Mouse (Mus musculus): Measurements from ENCODE around the gene Ncoa5. TPM values are rescaled to one million over a fixed set of nuclear protein-coding genes. Genes with fewer than 3 reads are reported as not detected.

Ncoa5 gene
- total and polyA plus RNA-seq, 2 experiments from 2014 or later = 65.5 to 74.5 TPM

DNA sequence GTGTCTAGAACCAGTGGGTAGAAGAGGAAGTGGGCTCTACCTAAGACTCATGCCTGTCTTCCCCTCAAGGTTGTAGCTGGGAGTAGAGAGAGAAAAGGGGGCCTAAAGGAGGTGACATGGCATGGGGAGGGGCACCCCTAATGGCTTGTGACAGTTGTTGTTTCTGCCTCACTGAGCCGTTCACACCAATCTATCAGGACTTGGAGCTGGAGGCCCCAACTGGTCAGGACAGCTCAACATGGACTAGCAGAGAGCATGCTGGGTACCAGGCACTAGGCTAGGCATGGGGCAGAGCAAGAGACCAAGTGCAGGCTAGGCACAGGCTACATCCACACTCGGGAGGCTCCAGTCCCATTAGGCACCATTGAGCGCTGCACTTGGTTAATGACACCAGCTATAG, 43.6 kb downstream of the Ncoa5 start:
- Histone ChIP-seq H3K4me3 (ENCODE audit: low read depth, low read length) (no peak overlapping the region), H3K9me3 (ENCODE audit: low read length) (no peaks in the 10 kb centered on the region), H3K4me2 (ENCODE audit: low read depth, low read length, poor library complexity, severe bottlenecking) (no peak overlapping the region), H3K27me3 (ENCODE audit: insufficient read depth, low read length) (no peaks in the 10 kb centered on the region), H3K9ac (replicated peaks; ENCODE audit: low read length, poor library complexity, severe bottlenecking) (0 out of 2 replicates have a peak overlapping the region, but pooled peaks have one; percentile 5), H3K36me3 (ENCODE audit: insufficient read depth, low read length) (peaks cover 39% of the 10 kb centered on the region), H3K27ac (ENCODE audit: low read depth, low read length) (no peak overlapping the region), H3K4me1 (ENCODE audit: insufficient read depth, low read length) (no peaks in the 10 kb centered on the region)
- WGBS = 85% methylated on average over 3 of the region's 3 CpGs
- ATAC-seq (ENCODE audit: low FRiP score) (no peak), DNase-seq (ENCODE audit: low spot score) (no peak)
- TF ChIP-seq CTCF (IDR thresholded peaks at IDR 0.05) = no peak

- WGBS = 62% methylated on average over 13 of the region's 13 CpGs
- H3K36me3 ChIP-seq (ENCODE audit: insufficient read depth, low read length) = peaks cover 40% of the 10 kb centered on the region
- no peak overlapping the region for H3K4me3 ChIP-seq (ENCODE audit: low read depth, low read length)
- H3K4me2 ChIP-seq (ENCODE audit: low read depth, low read length, poor library complexity, severe bottlenecking) = no peak overlapping the region
- no peak for ATAC-seq (ENCODE audit: low FRiP score)
- H3K9me3 ChIP-seq (ENCODE audit: low read length) = no peaks in the 10 kb centered on the region
- DNase-seq (ENCODE audit: low spot score) = no peak
- H3K27me3 ChIP-seq (ENCODE audit: insufficient read depth, low read length) = no peaks in the 10 kb centered on the region
- H3K27ac ChIP-seq (ENCODE audit: low read depth, low read length) = no peak overlapping the region
- TF ChIP-seq CTCF (IDR thresholded peaks at IDR 0.05) = no peak
- H3K4me1 ChIP-seq (ENCODE audit: insufficient read depth, low read length) = no peaks in the 10 kb centered on the region
- no peak overlapping the region for H3K9ac ChIP-seq (replicated peaks; ENCODE audit: low read length, poor library complexity, severe bottlenecking)
Measured at GRCm38 (mm10) chr2:164988777-164989176, 45.9 kb downstream of the Ncoa5 start.

DNA sequence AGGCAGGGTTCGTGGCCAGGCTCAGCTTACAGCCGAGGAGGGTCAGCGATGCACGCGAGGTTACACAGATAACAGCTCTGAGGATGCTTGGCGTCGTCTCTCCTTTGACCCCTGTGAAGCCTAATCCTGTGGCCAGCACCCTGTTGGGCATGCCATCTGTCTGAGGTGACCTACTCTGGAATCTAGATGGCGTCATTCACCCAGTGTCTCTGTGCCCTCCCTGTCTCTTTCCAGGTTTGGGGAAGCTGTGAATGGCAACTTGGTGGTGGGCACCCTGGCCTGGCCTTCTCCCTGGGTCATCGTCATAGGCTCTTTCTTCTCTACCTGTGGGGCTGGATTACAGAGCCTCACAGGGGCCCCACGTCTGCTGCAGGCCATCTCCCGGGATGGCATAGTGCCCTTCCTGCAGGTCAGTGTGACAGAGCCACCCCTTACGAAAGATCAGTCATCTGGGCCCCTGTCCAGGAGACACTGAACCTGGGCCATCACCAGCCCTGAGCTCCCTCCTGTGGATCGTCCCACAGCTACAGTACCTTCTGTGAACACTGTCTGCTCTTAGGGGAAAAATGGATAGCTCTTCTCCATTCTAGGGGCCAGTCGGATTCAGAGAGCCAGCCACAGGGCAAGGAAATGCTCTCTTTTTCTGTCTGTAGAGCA, 48.2 kb downstream of the Ncoa5 start:
- H3K27ac ChIP-seq (ENCODE audit: low read depth, low read length) = no peak overlapping the region
- no peak for TF ChIP-seq CTCF (IDR thresholded peaks at IDR 0.05)
- no peak overlapping the region for H3K4me2 ChIP-seq (ENCODE audit: low read depth, low read length, poor library complexity, severe bottlenecking)
- no peak for ATAC-seq (ENCODE audit: low FRiP score)
- no peaks in the 10 kb centered on the region for H3K9me3 ChIP-seq (ENCODE audit: low read length)
- no peaks in the 10 kb centered on the region for H3K27me3 ChIP-seq (ENCODE audit: insufficient read depth, low read length)
- peaks cover 54% of the 10 kb centered on the region for H3K36me3 ChIP-seq (ENCODE audit: insufficient read depth, low read length)
- H3K9ac ChIP-seq (replicated peaks; ENCODE audit: low read length, poor library complexity, severe bottlenecking) = no peak overlapping the region
- no peak for DNase-seq (ENCODE audit: low spot score)
- 75% methylated on average over 14 of the region's 14 CpGs for WGBS
- H3K4me1 ChIP-seq (ENCODE audit: insufficient read depth, low read length) = no peaks in the 10 kb centered on the region
- no peak overlapping the region for H3K4me3 ChIP-seq (ENCODE audit: low read depth, low read length)

GRCm38 (mm10) chr2:164985962-164986361, 48.7 kb downstream of the Ncoa5 start:
- Histone ChIP-seq H3K36me3 (ENCODE audit: insufficient read depth, low read length) (peaks cover 52% of the 10 kb centered on the region), H3K27ac (ENCODE audit: low read depth, low read length) (no peak overlapping the region), H3K4me3 (ENCODE audit: low read depth, low read length) (no peak overlapping the region), H3K9ac (replicated peaks; ENCODE audit: low read length, poor library complexity, severe bottlenecking) (no peak overlapping the region), H3K4me2 (ENCODE audit: low read depth, low read length, poor library complexity, severe bottlenecking) (no peak overlapping the region), H3K27me3 (ENCODE audit: insufficient read depth, low read length) (no peaks in the 10 kb centered on the region), H3K9me3 (ENCODE audit: low read length) (no peaks in the 10 kb centered on the region), H3K4me1 (ENCODE audit: insufficient read depth, low read length) (no peaks in the 10 kb centered on the region)
- TF ChIP-seq CTCF (IDR thresholded peaks at IDR 0.05) = no peak
- WGBS = 79% methylated on average over 6 of the region's 6 CpGs
- ATAC-seq (ENCODE audit: low FRiP score) (no peak), DNase-seq (ENCODE audit: low spot score) (no peak)

DNA sequence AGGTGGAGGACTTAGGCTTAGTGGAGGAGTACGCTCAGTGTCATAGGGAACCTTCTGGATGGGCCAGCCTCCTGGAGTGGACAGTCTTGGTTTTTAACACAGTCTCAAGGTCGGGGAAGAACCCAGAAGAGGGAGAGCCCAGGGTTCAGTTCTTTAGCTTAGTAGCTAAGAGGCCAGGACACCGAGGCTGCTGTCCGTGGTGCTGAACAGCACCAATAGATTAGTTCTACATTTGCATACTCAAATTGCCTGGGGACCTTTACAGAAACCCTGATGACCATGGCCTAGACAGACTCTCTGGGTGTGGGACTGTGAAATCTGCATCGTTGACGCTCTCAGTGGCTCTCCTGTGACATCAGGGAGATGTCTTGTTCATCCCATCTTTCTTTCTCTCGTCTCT, 54.9 kb downstream of the Ncoa5 start:
- Histone ChIP-seq H3K4me1 (ENCODE audit: insufficient read depth, low read length) (no peaks in the 10 kb centered on the region), H3K27me3 (ENCODE audit: insufficient read depth, low read length) (no peaks in the 10 kb centered on the region), H3K36me3 (ENCODE audit: insufficient read depth, low read length) (peaks cover 37% of the 10 kb centered on the region), H3K9me3 (ENCODE audit: low read length) (no peaks in the 10 kb centered on the region), H3K27ac (ENCODE audit: low read depth, low read length) (no peak overlapping the region), H3K4me2 (ENCODE audit: low read depth, low read length, poor library complexity, severe bottlenecking) (no peak overlapping the region), H3K4me3 (ENCODE audit: low read depth, low read length) (no peak overlapping the region), H3K9ac (replicated peaks; ENCODE audit: low read length, poor library complexity, severe bottlenecking) (no peak overlapping the region)
- WGBS = 19% methylated on average over 7 of the region's 7 CpGs
- ATAC-seq (ENCODE audit: low FRiP score) (no peak), DNase-seq (ENCODE audit: low spot score) (no peak)
- no peak for TF ChIP-seq CTCF (IDR thresholded peaks at IDR 0.05)

DNA sequence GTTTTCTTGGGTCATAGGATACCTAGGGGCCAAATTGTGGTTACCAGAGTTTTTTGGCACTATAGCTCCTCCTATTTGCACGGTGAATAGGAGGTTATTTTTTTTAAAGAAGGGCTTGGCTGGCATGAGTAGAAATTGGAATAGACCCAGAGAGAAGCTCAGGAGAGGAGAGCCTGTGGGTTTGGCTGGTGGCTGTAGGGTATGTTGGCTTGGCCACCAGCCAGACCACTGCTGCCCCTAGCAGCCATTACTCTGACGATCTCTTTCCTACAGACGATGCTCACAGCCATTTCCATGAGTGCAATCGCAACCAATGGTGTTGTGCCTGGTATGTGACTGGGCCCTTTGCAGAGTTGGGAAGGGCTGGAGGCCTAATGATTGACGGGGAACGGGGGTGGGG, 59.1 kb downstream of the Ncoa5 start:
- 75% methylated on average over 6 of the region's 6 CpGs for WGBS
- H3K4me2 ChIP-seq (ENCODE audit: low read depth, low read length, poor library complexity, severe bottlenecking) = no peak overlapping the region
- ATAC-seq (ENCODE audit: low FRiP score) (no peak), DNase-seq (ENCODE audit: low spot score) (no peak)
- H3K4me3 ChIP-seq (ENCODE audit: low read depth, low read length) = no peak overlapping the region
- no peak overlapping the region for H3K27ac ChIP-seq (ENCODE audit: low read depth, low read length)
- peaks cover 14% of the 10 kb centered on the region for H3K36me3 ChIP-seq (ENCODE audit: insufficient read depth, low read length)
- no peak overlapping the region for H3K9ac ChIP-seq (replicated peaks; ENCODE audit: low read length, poor library complexity, severe bottlenecking)
- H3K4me1 ChIP-seq (ENCODE audit: insufficient read depth, low read length) = peaks cover 10% of the 10 kb centered on the region; the same call in 1 of the 2 replicates
- H3K9me3 ChIP-seq (ENCODE audit: low read length) = no peaks in the 10 kb centered on the region
- TF ChIP-seq CTCF (IDR thresholded peaks at IDR 0.05) = no peak
- H3K27me3 ChIP-seq (ENCODE audit: insufficient read depth, low read length) = no peaks in the 10 kb centered on the region
